Mouse (Mus musculus): ENCODE results near the gene Rpl26. TPM values are rescaled to one million over a fixed set of nuclear protein-coding genes. Genes with fewer than 3 reads are reported as not detected.

The Rpl26 gene
- polyA plus RNA-seq, 1 experiment: 1,707 TPM

- TF ChIP-seq POLR2A (IDR thresholded peaks at IDR 0.05; ENCODE audit: borderline replicate concordance, insufficient read depth, low read length) (no peak), CTCF (IDR thresholded peaks at IDR 0.05; ENCODE audit: borderline replicate concordance, insufficient read depth, low read depth, low read length) (no peak)
- H3K4me3 ChIP-seq (replicated peaks; ENCODE audit: insufficient read depth, low read depth, low read length): no peak overlapping the region
- no peaks in the 10 kb centered on the region for H3K4me1 ChIP-seq (ENCODE audit: control insufficient read depth, insufficient read depth, low read length)
- no peak overlapping the region for H3K27ac ChIP-seq (ENCODE audit: insufficient read depth, low read length)
- no peak for DNase-seq
- no peaks in the 10 kb centered on the region for H3K27me3 ChIP-seq (ENCODE audit: control insufficient read depth, insufficient read depth, low read length)
- WGBS: 90% methylated on average over 9 of the region's 9 CpGs
These were observed 4.5 kb downstream of the Rpl26 start for GRCm38 (mm10) chr11:68905665-68906460.

GRCm38 (mm10) chr11:68906461-68906790 is 5.0 kb downstream of the Rpl26 start:
- WGBS: 22% methylated on average over 4 of the region's 4 CpGs
- TF ChIP-seq POLR2A (IDR thresholded peaks at IDR 0.05; ENCODE audit: borderline replicate concordance, insufficient read depth, low read length): no peak
- TF ChIP-seq CTCF (IDR thresholded peaks at IDR 0.05; ENCODE audit: borderline replicate concordance, insufficient read depth, low read depth, low read length): no peak
- H3K4me3 ChIP-seq (replicated peaks; ENCODE audit: insufficient read depth, low read depth, low read length): no peak overlapping the region
- DNase-seq: no peak
- no peaks in the 10 kb centered on the region for H3K27me3 ChIP-seq (ENCODE audit: control insufficient read depth, insufficient read depth, low read length)
- no peaks in the 10 kb centered on the region; the same call in 1 of the 2 replicates for H3K4me1 ChIP-seq (ENCODE audit: control insufficient read depth, insufficient read depth, low read length)
- no peak overlapping the region for H3K27ac ChIP-seq (ENCODE audit: insufficient read depth, low read length)

GRCm38 (mm10) chr11:68907251-68907650 is 5.9 kb downstream of the Rpl26 start:
- TF ChIP-seq POLR2A (IDR thresholded peaks at IDR 0.05; ENCODE audit: borderline replicate concordance, insufficient read depth, low read length) (no peak), CTCF (IDR thresholded peaks at IDR 0.05; ENCODE audit: borderline replicate concordance, insufficient read depth, low read depth, low read length) (no peak)
- Histone ChIP-seq H3K4me1 (ENCODE audit: control insufficient read depth, insufficient read depth, low read length) (no peaks in the 10 kb centered on the region; the same call in 1 of the 2 replicates), H3K27me3 (ENCODE audit: control insufficient read depth, insufficient read depth, low read length) (no peaks in the 10 kb centered on the region), H3K27ac (ENCODE audit: insufficient read depth, low read length) (no peak overlapping the region), H3K4me3 (replicated peaks; ENCODE audit: insufficient read depth, low read depth, low read length) (no peak overlapping the region)
- DNase-seq: no peak
- WGBS: 62% methylated on average over 3 of the region's 3 CpGs

GRCm38 (mm10) chr11:68908846-68909503 is 7.6 kb downstream of the Rpl26 start:
- 53% methylated on average over 7 of the region's 7 CpGs for WGBS
- H3K27me3 ChIP-seq (ENCODE audit: control insufficient read depth, insufficient read depth, low read length): no peaks in the 10 kb centered on the region
- no peak for DNase-seq
- H3K4me1 ChIP-seq (ENCODE audit: control insufficient read depth, insufficient read depth, low read length): no peaks in the 10 kb centered on the region; the same call in 1 of the 2 replicates
- no peak overlapping the region for H3K27ac ChIP-seq (ENCODE audit: insufficient read depth, low read length)
- no peak overlapping the region for H3K4me3 ChIP-seq (replicated peaks; ENCODE audit: insufficient read depth, low read depth, low read length)
- TF ChIP-seq CTCF (IDR thresholded peaks at IDR 0.05; ENCODE audit: borderline replicate concordance, insufficient read depth, low read depth, low read length) (no peak), POLR2A (IDR thresholded peaks at IDR 0.05; ENCODE audit: borderline replicate concordance, insufficient read depth, low read length) (no peak)

GRCm38 (mm10) chr11:68911531-68912177 is 10.3 kb downstream of the Rpl26 start:
- Histone ChIP-seq H3K27ac (ENCODE audit: insufficient read depth, low read length) (no peak overlapping the region), H3K4me3 (replicated peaks; ENCODE audit: insufficient read depth, low read depth, low read length) (no peak overlapping the region), H3K4me1 (ENCODE audit: control insufficient read depth, insufficient read depth, low read length) (no peaks in the 10 kb centered on the region; the same call in 1 of the 2 replicates), H3K27me3 (ENCODE audit: control insufficient read depth, insufficient read depth, low read length) (no peaks in the 10 kb centered on the region)
- WGBS: 60% methylated on average over 14 of the region's 14 CpGs
- no peak for DNase-seq
- TF ChIP-seq CTCF (IDR thresholded peaks at IDR 0.05; ENCODE audit: borderline replicate concordance, insufficient read depth, low read depth, low read length) (no peak), POLR2A (IDR thresholded peaks at IDR 0.05; ENCODE audit: borderline replicate concordance, insufficient read depth, low read length) (no peak)

- Histone ChIP-seq H3K4me1 (ENCODE audit: control insufficient read depth, insufficient read depth, low read length) (no peaks in the 10 kb centered on the region; the same call in 1 of the 2 replicates), H3K27ac (ENCODE audit: insufficient read depth, low read length) (no peak overlapping the region), H3K27me3 (ENCODE audit: control insufficient read depth, insufficient read depth, low read length) (no peaks in the 10 kb centered on the region), H3K4me3 (replicated peaks; ENCODE audit: insufficient read depth, low read depth, low read length) (no peak overlapping the region)
- DNase-seq: no peak
- TF ChIP-seq POLR2A (IDR thresholded peaks at IDR 0.05; ENCODE audit: borderline replicate concordance, insufficient read depth, low read length) (no peak), CTCF (IDR thresholded peaks at IDR 0.05; ENCODE audit: borderline replicate concordance, insufficient read depth, low read depth, low read length) (no peak)
- 88% methylated on average over 4 of the region's 4 CpGs for WGBS
These were observed 13.2 kb downstream of the Rpl26 start for GRCm38 (mm10) chr11:68914566-68914965.

- Histone ChIP-seq H3K27me3 (ENCODE audit: control insufficient read depth, insufficient read depth, low read length) (no peaks in the 10 kb centered on the region), H3K27ac (ENCODE audit: insufficient read depth, low read length) (no peak overlapping the region), H3K4me3 (replicated peaks; ENCODE audit: insufficient read depth, low read depth, low read length) (no peak overlapping the region), H3K4me1 (ENCODE audit: control insufficient read depth, insufficient read depth, low read length) (no peaks in the 10 kb centered on the region)
- WGBS: 82% methylated on average over 3 of the region's 3 CpGs
- no peak for DNase-seq
- TF ChIP-seq CTCF (IDR thresholded peaks at IDR 0.05; ENCODE audit: borderline replicate concordance, insufficient read depth, low read depth, low read length) (no peak), POLR2A (IDR thresholded peaks at IDR 0.05; ENCODE audit: borderline replicate concordance, insufficient read depth, low read length) (no peak)
These were observed 21.8 kb downstream of the Rpl26 start for GRCm38 (mm10) chr11:68923191-68923590.
